Mouse (Mus musculus) E14TG2a.4 (cell line): ENCODE results near the gene Htatip2.

Experiments
- H3K27me3 ChIP-seq: 2 replicates; pipeline ENCODE4 v1.6.1; 2014; ENCODE audit warnings: low read length, control low read depth; ENCODE audit not compliant: insufficient read depth
- H3K36me3 ChIP-seq: 2 replicates; pipeline ENCODE4 v1.6.1; 2014; ENCODE audit warnings: low read length, control low read depth; ENCODE audit not compliant: insufficient read depth
- H3K4me1 ChIP-seq: replicated peaks from 2 replicates; pipeline ENCODE4 v1.6.1; 2014; ENCODE audit warnings: low read depth, low read length, control low read depth
- H3K4me3 ChIP-seq: replicated peaks from 2 replicates; pipeline ENCODE4 v1.5.1; 2014; ENCODE audit warnings: mild to moderate bottlenecking, low read length
- H3K9me3 ChIP-seq: 2 replicates; pipeline ENCODE4 v1.6.1; 2014; ENCODE audit warnings: low read length, control low read depth
- CTCF ChIP-seq: conservative IDR thresholded peaks from 2 replicates; pipeline ENCODE4 v1.5.1; 2014; ENCODE audit warnings: low read length
- NANOG ChIP-seq: IDR thresholded peaks from 2 replicates; pipeline ENCODE4 v1.6.1; 2014; ENCODE audit warnings: borderline replicate concordance, low read length, mixed read lengths
- POU5F1 ChIP-seq: IDR thresholded peaks from 2 replicates; pipeline ENCODE4 v1.6.1; 2014; ENCODE audit warnings: low read length, borderline replicate concordance

Htatip2 gene

DNA sequence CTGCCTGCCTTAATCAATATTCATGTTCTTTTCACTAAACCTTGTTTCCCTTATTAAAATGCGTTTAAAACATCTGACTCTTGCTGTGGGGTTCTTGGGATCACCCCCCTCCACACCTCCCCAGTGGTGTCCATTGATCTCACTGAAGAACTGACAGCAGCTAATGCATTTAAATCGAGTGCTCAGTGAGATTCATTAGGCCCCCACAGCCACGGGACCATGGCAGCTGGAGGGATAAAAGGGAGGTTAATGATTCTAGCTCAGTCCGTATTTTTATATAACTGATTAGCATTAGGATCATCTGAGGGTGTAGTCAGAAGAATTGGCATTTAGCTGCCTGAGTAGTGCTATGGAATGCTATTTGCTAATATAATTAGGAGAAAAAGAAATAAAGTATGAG is 60.5 kb downstream of the Htatip2 start:
- peaks cover 81% of the 10 kb centered on the region for H3K36me3 ChIP-seq
- no peak for TF ChIP-seq CTCF
- TF ChIP-seq POU5F1: no peak
- no peak for TF ChIP-seq NANOG
- H3K4me1 ChIP-seq: peaks cover 12% of the 10 kb centered on the region
- no peak overlapping the region for H3K4me3 ChIP-seq
- H3K27me3 ChIP-seq: no peaks in the 10 kb centered on the region
- H3K9me3 ChIP-seq: no peaks in the 10 kb centered on the region

DNA sequence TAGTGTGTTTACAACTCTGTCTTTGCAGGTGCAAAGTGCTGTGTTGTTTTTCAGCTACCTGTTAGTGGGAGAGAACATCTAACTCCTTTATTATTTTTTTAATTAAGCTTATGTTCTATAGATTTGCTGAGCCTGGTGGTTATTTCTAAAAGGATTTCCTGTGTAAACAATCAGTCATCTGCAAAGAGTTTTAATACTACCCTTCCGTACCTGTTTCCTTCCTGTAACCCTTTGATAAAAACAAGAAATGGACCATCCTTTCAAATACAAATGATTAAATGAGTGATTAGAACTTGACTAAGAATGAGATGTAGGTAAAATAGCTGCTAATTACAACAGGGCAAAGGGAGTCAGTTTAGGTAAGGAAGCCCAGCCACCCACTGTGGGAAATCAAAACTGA is 62.5 kb downstream of the Htatip2 start:
- no peak overlapping the region for H3K4me3 ChIP-seq
- peaks cover 12% of the 10 kb centered on the region for H3K4me1 ChIP-seq

DNA sequence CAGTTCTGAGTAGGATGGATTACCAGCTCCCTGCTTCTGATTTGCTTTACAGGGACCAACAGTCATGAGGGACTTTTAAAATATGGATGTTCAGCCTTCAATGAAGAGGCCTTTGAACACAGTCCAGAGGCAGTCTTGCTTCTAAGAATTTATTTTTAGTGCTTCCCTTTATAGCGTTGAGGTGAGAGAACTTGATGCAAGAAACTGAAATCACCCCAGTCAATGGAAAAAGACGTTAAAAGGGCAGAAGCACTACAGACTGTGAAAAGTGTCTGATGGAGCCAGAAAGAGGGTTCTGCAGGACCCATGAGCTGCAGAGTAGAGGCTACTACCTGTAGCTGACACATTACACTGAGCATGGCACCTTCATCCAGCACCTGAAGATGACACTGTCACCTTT is 63.1 kb downstream of the Htatip2 start:
- H3K36me3 ChIP-seq: peaks cover 91% of the 10 kb centered on the region
- H3K9me3 ChIP-seq: no peaks in the 10 kb centered on the region
- TF ChIP-seq POU5F1 (no peak), CTCF (no peak), NANOG (no peak)
- H3K4me1 ChIP-seq: peaks cover 12% of the 10 kb centered on the region
- H3K27me3 ChIP-seq: no peaks in the 10 kb centered on the region
- no peak overlapping the region for H3K4me3 ChIP-seq

More for the DNA sequence above, 62.5 kb downstream of the Htatip2 start:
- H3K9me3 ChIP-seq: no peaks in the 10 kb centered on the region
- H3K36me3 ChIP-seq: peaks cover 91% of the 10 kb centered on the region
- no peak for TF ChIP-seq CTCF
- no peak for TF ChIP-seq POU5F1
- H3K27me3 ChIP-seq: no peaks in the 10 kb centered on the region
